Mouse (Mus musculus): ENCODE results near the gene Fbln5.

Gene Fbln5

GRCm38 (mm10) chr12:101811181-101811580 is 7.7 kb downstream of the Fbln5 start:
- DNase-seq (ENCODE audit: extremely low read depth, low read depth, low spot score): no peak

DNA sequence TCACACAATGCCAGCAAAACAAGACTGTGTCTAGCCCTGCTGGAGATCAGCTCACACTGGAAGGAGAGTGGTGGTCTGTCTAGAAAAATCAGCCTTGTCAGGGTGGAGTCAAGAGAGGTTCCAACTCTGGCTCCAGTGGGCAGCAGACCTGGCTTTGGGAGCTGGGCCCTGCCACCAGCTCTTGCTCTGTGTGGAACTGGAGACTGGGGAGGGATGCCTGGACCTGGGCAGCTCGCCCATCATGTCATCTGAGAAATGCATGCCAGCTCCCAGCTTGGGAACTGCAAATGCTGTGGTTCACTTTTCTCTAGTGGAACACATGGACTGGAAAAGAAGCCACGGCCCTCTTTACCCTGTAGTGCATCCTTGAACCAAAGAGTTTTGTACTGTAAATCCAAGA is 8.3 kb downstream of the Fbln5 start:
- DNase-seq (ENCODE audit: extremely low read depth, low read depth, low spot score): no peak

GRCm38 (mm10) chr12:101807400-101807799 is 11.5 kb downstream of the Fbln5 start:
- no peak for DNase-seq (ENCODE audit: extremely low read depth, low read depth, low spot score)

GRCm38 (mm10) chr12:101802445-101802844 is 16.4 kb downstream of the Fbln5 start:
- no peak for DNase-seq (ENCODE audit: extremely low read depth, low read depth, low spot score)

DNA sequence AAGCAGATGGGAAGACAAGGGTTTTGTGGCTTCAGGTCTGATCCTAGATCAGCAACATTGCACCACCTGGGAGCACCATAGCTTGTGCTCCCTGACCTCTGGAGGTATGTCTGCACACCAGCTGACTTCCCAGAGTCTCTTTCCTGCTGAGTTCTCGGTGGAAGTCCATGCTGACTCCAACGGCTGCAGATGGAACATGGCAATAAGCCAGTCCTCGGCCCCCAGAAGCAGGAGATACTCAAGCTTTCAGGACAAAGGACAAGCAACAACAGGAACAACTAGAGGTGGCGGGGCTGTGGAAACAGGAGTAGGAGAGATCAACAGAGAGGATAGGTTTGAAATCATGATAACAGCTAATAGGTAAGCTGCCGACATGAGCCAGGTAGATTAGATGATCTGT is 17.1 kb downstream of the Fbln5 start:
- no peak for DNase-seq (ENCODE audit: extremely low read depth, low read depth, low spot score)

- DNase-seq (ENCODE audit: extremely low read depth, low read depth, low spot score): no peak
Measured at GRCm38 (mm10) chr12:101801051-101801450, 17.8 kb downstream of the Fbln5 start.

DNA sequence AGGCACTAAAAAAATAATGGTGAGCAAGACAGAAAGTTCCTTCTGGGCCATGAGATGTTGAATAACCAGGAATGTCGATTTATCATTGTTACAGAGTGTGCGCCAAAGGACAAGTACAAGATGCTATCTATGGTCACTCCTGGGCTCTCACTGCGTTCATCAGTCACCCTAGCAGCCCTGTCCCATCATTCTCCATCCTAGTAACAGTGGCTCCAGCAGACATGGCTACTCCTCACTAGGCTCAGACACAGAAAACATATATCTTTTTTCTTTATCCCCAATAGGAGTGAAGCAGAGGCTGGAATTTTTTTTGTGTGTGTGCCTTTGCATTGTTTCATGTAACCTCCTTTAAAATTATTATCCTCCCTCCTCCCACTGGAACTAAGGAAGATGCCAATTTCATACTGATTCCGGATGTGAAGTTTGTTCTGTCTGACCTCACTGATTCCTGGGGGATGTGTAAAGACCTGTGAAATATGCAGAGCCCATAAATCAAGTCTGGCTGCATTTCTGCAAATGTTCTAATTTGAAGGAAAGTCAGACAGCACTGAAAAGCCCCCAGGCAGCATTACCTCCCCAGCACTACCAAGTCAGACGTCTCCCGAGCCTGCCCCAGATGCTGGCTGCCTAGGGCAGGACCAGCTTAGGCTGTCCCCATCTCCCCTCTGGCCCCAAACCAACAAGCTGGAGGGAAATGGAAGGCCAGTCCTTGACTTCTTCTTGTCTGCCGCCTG is 20.5 kb downstream of the Fbln5 start:
- DNase-seq (ENCODE audit: extremely low read depth, low read depth, low spot score): no peak

GRCm38 (mm10) chr12:101794458-101794857 is 24.4 kb downstream of the Fbln5 start:
- no peak for DNase-seq (ENCODE audit: extremely low read depth, low read depth, low spot score)

- no peak for DNase-seq (ENCODE audit: extremely low read depth, low read depth, low spot score)
Measured at GRCm38 (mm10) chr12:101793221-101793621, 25.6 kb downstream of the Fbln5 start.

- no peak for DNase-seq (ENCODE audit: extremely low read depth, low read depth, low spot score)
Measured at GRCm38 (mm10) chr12:101792684-101793083, 26.2 kb downstream of the Fbln5 start.

DNA sequence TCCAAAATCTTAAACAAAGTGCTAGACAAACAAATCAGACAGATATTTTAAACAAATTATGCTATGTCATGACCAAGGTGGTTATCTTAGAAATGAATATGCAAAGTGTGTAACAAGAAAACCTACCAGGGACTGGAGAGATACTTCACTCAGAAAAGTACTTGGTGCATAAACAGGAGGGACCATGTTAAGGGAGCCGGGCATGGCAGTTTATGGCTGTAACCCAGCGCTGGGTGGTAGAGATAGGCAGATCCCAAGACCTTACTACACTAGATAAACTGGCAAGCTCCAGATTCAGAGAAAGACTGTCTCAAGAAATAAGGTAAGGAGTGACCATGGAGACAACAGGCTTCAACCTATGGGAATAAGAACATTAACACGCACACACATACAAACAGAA is 29.1 kb downstream of the Fbln5 start:
- no peak for DNase-seq (ENCODE audit: extremely low read depth, low read depth, low spot score)

DNA sequence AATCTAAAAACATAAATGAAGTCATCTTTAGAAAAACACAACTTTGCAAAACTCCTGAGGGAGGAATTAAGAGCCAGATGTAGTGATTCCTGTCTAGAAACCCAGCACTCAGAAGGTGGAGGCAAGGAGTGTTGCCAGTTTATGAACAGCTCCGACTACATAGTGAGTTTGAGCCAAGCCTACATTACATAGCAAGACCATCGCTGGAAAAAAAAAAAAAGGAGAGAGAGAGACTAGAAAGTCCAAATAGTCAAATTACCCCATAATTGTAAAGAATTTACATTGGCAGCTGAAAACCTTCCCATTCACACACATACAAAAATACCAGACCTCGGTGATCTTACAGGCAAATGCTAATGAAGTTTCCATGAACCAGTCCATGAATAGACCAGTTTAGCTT is 29.6 kb downstream of the Fbln5 start:
- no peak for DNase-seq (ENCODE audit: extremely low read depth, low read depth, low spot score)

GRCm38 (mm10) chr12:101782787-101783186 is 36.1 kb downstream of the Fbln5 start:
- peak; percentile 54 for DNase-seq (ENCODE audit: extremely low read depth, low read depth, low spot score)

- no peak for DNase-seq (ENCODE audit: extremely low read depth, low read depth, low spot score)
Measured at GRCm38 (mm10) chr12:101780915-101781314, 37.9 kb downstream of the Fbln5 start.

DNA sequence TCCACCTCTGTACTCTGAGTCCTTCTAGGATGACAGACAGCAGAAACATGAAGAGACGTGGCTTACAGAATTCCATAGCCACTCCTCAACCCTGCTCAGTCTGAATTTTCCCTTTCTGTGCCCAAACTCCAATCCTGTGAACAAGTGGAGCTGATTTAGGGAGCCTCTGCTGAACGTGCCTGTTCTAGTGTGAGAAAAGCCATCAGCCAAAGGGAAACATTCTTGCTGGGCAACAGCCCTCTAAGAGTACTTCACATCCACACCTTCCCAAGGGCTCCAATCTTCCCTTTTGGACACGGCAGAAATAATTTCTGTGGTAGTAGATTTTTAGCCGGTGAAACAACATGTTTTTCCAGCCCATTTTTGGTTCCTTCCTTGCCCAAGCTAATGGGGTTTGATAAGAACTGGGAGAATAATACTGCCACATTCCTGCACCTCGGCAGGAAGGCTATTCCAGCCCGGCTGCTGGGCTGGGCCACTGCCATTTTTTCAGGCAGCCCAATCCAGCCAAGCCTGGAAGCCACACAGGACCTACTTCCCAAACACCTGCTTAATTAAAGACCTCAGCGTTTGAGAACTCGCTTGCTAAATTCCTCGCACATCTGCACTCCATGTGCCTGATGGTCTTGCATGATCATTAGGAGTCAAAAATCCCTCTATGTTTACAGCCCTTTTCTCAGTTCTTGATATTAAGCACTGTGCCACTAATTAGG is 41.1 kb downstream of the Fbln5 start:
- no peak for DNase-seq (ENCODE audit: extremely low read depth, low read depth, low spot score)

GRCm38 (mm10) chr12:101776383-101776782 is 42.5 kb downstream of the Fbln5 start:
- DNase-seq (ENCODE audit: extremely low read depth, low read depth, low spot score): no peak

GRCm38 (mm10) chr12:101774116-101774515 is 44.7 kb downstream of the Fbln5 start:
- no peak for DNase-seq (ENCODE audit: extremely low read depth, low read depth, low spot score)

- no peak for DNase-seq (ENCODE audit: extremely low read depth, low read depth, low spot score)
Measured at GRCm38 (mm10) chr12:101772962-101773361, 45.9 kb downstream of the Fbln5 start.

- DNase-seq (ENCODE audit: extremely low read depth, low read depth, low spot score): no peak
Measured at GRCm38 (mm10) chr12:101770283-101771015, 48.4 kb downstream of the Fbln5 start.

DNA sequence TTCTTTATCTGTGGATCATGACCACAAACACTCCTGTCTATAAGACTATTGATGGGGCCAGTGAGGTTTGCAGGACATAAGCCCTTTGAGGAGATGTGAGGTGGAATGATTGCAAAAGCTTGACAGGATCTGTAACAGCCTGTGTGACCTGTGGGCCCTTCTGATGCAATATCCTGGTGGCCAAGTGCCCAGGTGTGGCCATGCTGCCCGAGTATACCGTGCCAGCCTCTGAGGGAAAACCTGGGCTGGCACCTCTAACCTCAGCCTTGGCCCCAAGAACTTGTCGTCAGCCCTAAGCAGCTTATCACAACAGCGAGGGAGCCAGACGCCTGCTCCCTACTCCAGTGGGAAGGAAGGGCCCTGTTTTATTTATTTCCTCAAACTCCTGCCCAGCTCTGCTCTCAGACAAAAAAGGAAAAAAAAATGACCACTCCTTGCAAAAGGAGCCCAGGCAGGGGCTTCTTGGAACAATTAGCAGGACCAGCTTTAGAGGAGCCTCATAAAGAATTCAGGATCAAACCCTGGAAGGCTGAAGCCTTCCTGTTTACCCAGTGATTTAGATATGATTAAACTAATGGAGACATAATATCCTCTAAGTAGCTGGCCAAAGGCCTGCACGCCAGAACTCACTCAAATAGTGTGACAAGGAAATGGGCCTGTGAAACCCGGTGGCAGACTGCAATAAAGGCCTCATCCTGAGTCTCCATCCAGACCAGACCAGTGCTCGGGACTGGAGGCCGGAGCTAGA is 51.4 kb downstream of the Fbln5 start:
- DNase-seq (ENCODE audit: extremely low read depth, low read depth, low spot score): peak; percentile 88

- DNase-seq (ENCODE audit: extremely low read depth, low read depth, low spot score): no peak
Measured at GRCm38 (mm10) chr12:101766228-101766852, 52.5 kb downstream of the Fbln5 start.

Data from fat pad, adult 2 months (tissue).